Mouse (Mus musculus): ENCODE data around the gene Dlk1.

DNA sequence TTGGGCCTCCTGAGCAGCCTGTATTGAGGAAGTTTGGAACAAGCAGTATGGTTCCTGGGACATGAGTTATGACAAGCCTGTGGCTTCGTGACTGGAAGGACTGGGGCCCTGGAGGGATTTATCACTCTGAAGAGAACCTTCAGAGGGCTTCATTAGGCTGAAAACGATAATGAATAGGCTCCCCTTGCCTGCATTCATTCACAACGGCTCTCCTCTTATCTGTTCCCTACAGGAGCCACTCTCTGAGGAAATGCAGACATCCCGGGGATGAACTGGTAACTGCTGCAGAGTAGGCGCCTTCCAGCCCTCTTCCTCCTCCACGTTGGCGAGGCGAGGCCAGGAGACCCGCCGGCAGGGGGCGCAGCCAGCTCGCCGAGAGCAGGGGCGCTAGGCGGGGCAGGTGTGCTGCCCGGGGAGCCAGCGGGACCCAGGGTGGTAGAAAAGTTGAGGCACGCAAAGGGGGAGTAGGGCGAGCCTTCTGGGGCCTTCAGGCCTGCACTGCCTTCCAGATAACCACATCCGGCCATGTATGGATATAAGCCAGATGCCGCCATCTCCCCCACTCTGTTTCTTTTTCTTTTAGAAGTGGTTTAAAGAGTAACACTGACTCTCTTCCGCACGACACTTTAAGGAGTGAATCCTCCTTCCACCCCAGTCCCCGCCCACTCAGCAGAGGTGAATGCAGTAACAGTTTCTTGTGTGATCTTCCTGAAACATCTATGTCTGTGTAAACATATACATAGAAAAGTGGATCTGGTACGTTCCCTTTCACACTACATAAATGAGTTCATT, 14.9 kb upstream of the Dlk1 start:
- no peak for TF ChIP-seq TCF3 (IDR thresholded peaks at IDR 0.05; ENCODE audit: insufficient read length, low read depth)
- no peak for TF ChIP-seq POLR2A (IDR thresholded peaks at IDR 0.05; ENCODE audit: insufficient read length, low read depth)
- no peak for TF ChIP-seq E2F4 (IDR thresholded peaks at IDR 0.05; ENCODE audit: insufficient read depth)
- TF ChIP-seq CEBPB (IDR thresholded peaks at IDR 0.05; ENCODE audit: insufficient read depth, poor library complexity, severe bottlenecking), result no peak
- TF ChIP-seq MAX (IDR thresholded peaks at IDR 0.05; ENCODE audit: low read depth), result no peak
- no peak for TF ChIP-seq TCF12 (IDR thresholded peaks at IDR 0.05; ENCODE audit: insufficient read depth, poor library complexity, severe bottlenecking)
- TF ChIP-seq MYOD1 (IDR thresholded peaks at IDR 0.05; ENCODE audit: control insufficient read depth in 1 of 3, insufficient read length in 2 of 3, low read depth in 2 of 3), result no peak

Measured in myocyte (in vitro differentiated cells).